Mouse (Mus musculus): ENCODE results near the gene Gpt2.

GRCm38 (mm10) chr8:85478397-85478796 lies 14.0 kb upstream of the Gpt2 start:
- TF ChIP-seq POLR2A (IDR thresholded peaks at IDR 0.05; ENCODE audit: insufficient read depth, low read length), result no peak
- TF ChIP-seq CTCF (IDR thresholded peaks at IDR 0.05; ENCODE audit: low read depth, low read length), result no peak
